Mouse (Mus musculus) testis, postnatal 10 days (tissue): Measurements from ENCODE around the gene Mrm1.
"Not testable (repeated sequence)": the region's sequence is repeated elsewhere in the genome, so short reads cannot be mapped to it uniquely, and the experiment has no call there.

Source experiments
- DNase-seq: peaks from one replicate; pipeline ENCODE4 v3.0.0; 2021; ENCODE audit warnings: low spot score

Gene Mrm1

DNA sequence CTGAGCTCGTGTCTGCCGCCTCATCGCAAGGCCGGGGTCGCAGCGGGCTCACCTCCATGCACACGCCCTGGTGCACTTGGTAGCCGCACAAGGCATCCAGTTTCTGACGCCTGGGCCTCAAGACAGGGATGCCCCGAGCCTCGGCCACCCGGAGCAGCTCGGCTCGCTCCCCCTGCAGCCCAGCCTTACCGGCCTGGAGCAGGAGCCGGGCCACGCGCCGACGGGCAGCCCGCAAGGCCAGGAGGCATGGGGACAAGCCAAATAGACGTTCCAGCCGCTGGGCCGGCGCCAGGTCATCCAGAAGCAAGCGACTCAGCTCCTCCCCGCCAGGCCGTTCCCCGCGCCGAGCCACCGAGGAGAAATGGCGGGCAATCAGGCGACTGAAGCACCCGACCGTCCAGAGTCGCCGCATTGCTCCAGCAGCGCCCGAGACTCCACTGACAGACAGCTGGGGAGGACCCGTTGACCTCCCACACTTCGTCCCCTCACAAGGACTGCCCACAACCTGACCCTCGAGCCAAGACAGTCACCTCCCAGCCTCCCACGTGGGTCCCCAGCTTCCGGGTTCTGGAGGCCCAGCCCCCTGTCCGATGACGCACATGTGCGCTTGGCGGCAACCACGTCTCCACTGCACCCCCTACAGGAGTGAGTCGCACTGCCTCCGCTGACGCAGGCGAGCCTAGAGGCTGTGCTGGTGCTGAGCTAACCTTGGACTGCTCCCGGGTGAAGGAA lies at the start of gene Mrm1:
TSS of gene Mrm1 (minus strand) at position 555 of the 732 bp plus-strand sequence.
- DNase-seq = peak; percentile 96

GRCm38 (mm10) chr11:84868786-84869259 lies 49.5 kb upstream of the Mrm1 start:
- no peak for DNase-seq

GRCm38 (mm10) chr11:84867586-84867985 lies 48.3 kb upstream of the Mrm1 start:
- no peak for DNase-seq

- no peak for DNase-seq
These were observed 46.0 kb upstream of the Mrm1 start for GRCm38 (mm10) chr11:84865268-84865667.

GRCm38 (mm10) chr11:84855285-84855684 lies 36.0 kb upstream of the Mrm1 start:
- no peak for DNase-seq

GRCm38 (mm10) chr11:84847475-84848090 lies 28.3 kb upstream of the Mrm1 start:
- DNase-seq = no peak

DNA sequence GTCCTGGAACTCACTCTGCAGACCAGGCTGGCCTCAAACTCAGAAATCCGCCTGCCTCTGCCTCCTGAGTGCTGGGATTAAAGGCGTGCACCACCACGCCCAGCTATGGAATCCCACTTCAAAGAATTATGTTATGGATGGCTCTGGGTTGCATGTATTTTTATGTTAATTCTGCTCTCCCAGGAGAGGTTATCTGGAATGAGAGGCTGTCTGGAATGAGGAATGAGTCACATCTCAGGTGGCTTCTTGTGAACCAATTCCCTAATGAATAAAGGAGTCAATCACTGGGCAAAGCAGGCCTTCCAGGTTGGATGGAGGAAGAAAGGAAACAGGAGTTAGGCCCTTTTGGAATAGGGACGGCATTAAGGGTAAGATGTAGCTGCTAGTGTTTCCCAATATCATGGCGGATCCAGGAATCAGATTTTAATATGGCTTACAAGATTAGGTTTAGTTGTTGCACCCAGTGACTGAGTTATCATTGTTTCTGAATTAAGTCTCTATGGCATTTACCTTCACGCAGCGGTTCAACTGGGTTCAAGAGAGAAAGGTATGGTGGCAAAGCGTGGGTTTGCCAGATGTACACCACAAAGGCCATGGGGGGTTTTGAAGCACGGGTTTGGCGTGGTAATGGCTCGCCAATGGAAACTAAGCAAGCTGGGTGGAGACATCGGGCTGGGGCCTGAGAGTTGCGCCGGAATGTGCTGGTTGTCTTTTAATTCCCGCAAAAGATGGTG lies 27.6 kb upstream of the Mrm1 start:
- no peak for DNase-seq

DNA sequence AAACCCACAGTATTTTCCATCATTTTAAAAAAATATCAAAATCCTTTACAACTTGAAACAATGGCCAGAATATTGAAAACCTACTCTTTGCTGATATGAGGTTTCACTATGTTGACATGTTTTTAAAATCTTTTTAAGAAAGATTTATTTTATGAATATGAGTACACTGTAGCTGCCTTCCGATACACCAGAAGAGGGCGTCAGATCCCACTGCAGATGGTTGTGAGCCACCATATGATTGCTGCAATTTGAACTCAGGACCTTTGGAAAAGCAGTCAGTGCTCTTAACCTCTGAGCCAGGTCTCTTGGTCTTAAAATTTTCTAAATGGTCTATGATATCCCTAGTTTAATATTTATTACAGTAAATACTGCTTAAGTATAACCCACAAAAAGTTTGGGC lies 20.0 kb upstream of the Mrm1 start:
- DNase-seq = no peak

DNA sequence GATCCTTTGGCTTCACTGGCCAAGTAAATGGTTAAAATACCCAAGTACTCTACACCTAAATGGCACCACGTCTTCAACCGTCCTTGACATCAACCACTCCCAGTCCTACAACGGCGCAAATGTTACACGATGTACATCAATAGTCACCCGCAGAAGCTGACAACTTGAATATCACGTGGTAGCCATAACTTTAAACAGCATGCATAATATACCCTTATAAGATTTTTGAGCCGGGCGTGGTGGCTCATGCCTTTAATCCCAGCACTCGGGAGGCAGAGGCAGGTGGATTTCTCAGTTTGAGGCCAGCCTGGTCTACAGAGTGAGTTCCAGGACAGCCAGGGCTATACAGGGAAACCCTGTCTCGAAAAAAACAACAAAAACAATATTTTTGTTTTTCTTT lies 10.2 kb upstream of the Mrm1 start:
- not testable (repeated sequence) for DNase-seq

DNA sequence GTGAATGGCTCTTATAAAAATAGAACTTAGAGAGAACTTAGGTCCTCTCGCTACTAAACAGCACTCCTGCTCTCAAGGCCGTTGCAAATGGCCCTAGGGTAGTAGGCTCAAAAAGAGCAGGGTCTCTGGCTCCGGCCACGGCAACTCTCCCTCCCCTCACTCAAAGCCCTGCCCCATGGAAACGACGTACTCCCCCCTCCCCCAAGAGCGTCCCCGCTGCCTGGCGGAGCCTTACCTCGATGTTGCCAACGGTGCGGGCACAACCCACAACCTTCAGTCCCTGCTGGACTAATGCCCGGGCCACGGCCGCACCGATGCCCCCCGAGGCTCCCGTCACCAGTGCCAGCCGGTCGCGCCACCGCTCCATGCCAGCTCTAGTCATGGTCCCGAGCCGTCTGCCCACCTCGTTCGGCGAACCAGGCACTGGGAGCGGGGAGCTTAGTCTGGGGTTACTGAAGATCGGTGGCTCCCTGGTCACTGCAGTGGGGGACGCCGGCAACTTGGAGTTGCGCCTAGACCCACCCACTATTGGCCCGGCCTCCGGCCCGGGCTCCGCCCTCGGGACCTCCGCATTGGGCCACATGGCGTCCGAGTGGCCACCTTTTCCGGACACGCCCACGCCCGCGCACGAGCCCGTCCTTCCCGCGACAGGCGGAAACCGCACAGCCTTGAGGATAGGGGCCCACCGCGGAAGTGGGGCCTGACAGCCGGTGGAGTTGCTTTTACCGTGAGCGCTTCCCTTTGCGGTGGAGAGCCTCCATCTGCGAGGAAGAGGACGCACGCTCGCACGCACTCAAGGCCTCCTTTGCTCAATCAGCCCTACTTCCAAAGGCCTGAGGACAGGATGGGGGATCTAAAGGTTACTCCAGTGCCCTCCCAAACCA lies 9.4 kb upstream of the Mrm1 start, which contains the start of gene Dhrs11:
TSS of gene Dhrs11 (minus strand) at position 479 of the 884 bp plus-strand sequence.
- peak; percentile 97 for DNase-seq

GRCm38 (mm10) chr11:84827901-84828503 lies 8.7 kb upstream of the Mrm1 start:
- DNase-seq = no peak

DNA sequence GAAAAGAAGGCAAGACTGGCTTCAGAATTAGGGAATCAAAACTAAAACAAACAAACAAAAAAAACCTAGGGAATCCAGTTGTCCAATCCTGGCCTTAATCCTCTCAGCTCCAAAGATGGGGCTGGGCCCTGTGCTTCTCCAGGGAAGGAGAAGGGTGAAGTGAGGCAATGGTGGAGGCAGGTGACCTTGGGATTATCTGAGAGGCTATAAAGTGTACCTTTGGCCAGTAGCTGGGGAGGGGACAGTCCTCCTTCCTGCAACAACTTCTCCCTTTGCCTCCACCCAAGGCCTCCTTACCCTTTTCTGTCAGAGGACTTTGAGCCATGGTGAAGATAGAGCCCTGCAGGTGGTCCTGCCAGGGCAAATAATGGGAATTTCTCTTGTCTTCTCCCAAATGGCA lies 8.2 kb upstream of the Mrm1 start:
- DNase-seq = peak; percentile 40

- peak; percentile 78 for DNase-seq
These were observed 6.9 kb upstream of the Mrm1 start for GRCm38 (mm10) chr11:84826185-84826584.

- peak; percentile 45 for DNase-seq
These were observed 6.0 kb upstream of the Mrm1 start for GRCm38 (mm10) chr11:84825261-84825807.

- DNase-seq = peak; percentile 70
These were observed 4.2 kb upstream of the Mrm1 start for GRCm38 (mm10) chr11:84823484-84823897.

GRCm38 (mm10) chr11:84822487-84822886 lies 3.2 kb upstream of the Mrm1 start:
- no peak for DNase-seq

- DNase-seq = no peak
These were observed 1.9 kb upstream of the Mrm1 start for GRCm38 (mm10) chr11:84821131-84821770.

DNA sequence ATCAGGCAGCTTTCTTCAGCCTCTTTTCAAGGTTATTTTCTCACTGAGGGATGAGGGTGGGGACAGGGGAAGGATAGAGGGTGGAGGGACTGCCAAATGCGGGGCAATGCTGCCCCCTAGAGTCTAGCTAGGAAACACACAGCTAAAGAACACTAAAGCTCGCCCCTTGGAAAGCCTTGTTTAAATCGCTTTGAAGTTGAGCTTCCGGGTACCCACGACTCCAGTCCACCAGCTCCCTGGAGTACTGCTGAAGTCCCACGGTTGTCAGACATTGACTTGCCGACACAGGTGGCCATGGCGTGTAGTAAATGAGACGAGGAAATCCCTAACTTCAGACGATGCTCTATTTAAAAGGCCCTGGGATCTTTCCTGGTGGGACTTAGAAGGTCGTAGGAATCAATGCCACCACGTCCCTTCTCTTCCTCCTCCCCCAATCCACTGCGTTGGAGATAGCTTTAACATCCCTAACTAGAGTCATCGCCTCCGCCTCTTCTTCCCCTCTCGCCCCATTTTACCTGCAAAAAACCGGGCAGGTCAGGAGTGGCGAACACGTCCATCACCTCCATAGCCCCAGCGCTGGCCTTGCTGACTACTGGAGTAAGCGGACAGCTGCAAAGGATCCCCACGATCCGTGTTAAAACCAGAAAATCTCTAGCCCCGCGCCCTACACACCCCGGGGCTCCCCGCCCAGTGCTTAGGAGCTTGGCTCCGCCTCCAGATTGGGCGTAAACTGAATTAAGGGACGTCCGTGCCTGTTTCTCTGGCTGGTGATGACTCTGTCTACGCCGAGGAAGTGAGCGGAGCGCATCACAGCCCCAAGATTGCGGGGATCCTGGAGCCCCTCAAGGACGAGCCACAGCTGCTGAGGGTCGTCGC lies 992 bp downstream of the Mrm1 start:
- DNase-seq = peak; percentile 78

DNA sequence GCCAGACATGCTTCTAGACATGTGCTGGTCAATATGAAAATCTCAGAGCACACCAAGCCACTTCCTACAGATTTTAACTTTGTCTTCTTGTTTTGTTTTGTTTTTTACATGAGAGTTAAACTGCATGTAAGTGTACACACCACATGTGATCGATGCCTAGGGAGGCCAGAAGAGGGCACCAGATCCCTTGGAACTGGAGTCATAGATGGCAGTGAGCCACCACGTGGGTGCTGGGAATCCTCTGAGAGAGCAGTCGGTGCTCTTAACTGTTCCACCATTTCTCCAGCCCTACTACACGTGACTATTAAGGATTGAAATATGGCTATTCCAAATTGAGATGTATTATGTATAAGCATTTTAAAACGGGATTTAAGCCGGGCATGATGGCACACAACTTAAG lies 2.0 kb downstream of the Mrm1 start:
- DNase-seq = peak; percentile 61
